Mouse (Mus musculus) cerebellum, adult 2 months (tissue): ENCODE results near the gene Scn4b. TPM values are rescaled to one million over a fixed set of nuclear protein-coding genes. Genes with fewer than 3 reads are reported as not detected.

Experiments
- DNase-seq, 2 experiments: peaks; one replicate each; pipeline ENCODE4 v3.0.0; 2021
- H3K27ac ChIP-seq: fragments of 200-500 bp; 2 replicates; pipeline ENCODE4 v1.5.1; 2012; ENCODE audit warnings: low read length, control low read depth, inconsistent platforms; ENCODE audit not compliant: insufficient read depth
- H3K27me3 ChIP-seq: fragments of 200-500 bp; 2 replicates; pipeline ENCODE4 v1.6.1; 2012; ENCODE audit warnings: inconsistent platforms, mild to moderate bottlenecking, low read length, moderate library complexity; ENCODE audit not compliant: control insufficient read depth, insufficient read depth
- H3K4me1 ChIP-seq: fragments of 200-500 bp; 2 replicates; pipeline ENCODE4 v1.6.1; 2011; ENCODE audit warnings: low read length; ENCODE audit not compliant: control insufficient read depth, insufficient read depth
- H3K4me3 ChIP-seq: fragments of 200-500 bp; replicated peaks from 2 replicates; pipeline ENCODE3; 2011; ENCODE audit warnings: mild to moderate bottlenecking, low read depth, low read length, control low read depth; ENCODE audit not compliant: insufficient read depth
- CTCF ChIP-seq: fragments of 200-500 bp; IDR thresholded peaks from 2 replicates; pipeline ENCODE4 v1.5.1; 2011; ENCODE audit warnings: low read depth, mild to moderate bottlenecking, control low read depth, low read length, moderate library complexity, borderline replicate concordance; ENCODE audit not compliant: insufficient read depth
- POLR2A ChIP-seq: fragments of 200-500 bp; IDR thresholded peaks from 2 replicates; pipeline ENCODE4 v1.6.1; 2011; ENCODE audit warnings: low read length, control low read depth, borderline replicate concordance; ENCODE audit not compliant: insufficient read depth
- WGBS: fragments of 180-500 bp; shearing (Covaris S2); methylation state at CpG from one replicate; pipeline ENCODE4 v1.1.7; 2018; 5-methylcytosine and 5-hydroxymethylcytosine counted together
- polyA plus RNA-seq: library from polyadenylated mRNA; depleted of rRNA; stranded (reverse); fragments of >200 nt; gene quantifications from 2 replicates; pipeline ENCODE4 v1.2.3, GENCODE M21; 2012; rRNA removed

The Scn4b gene
- polyA plus RNA-seq, 1 experiment: 109 TPM

DNA sequence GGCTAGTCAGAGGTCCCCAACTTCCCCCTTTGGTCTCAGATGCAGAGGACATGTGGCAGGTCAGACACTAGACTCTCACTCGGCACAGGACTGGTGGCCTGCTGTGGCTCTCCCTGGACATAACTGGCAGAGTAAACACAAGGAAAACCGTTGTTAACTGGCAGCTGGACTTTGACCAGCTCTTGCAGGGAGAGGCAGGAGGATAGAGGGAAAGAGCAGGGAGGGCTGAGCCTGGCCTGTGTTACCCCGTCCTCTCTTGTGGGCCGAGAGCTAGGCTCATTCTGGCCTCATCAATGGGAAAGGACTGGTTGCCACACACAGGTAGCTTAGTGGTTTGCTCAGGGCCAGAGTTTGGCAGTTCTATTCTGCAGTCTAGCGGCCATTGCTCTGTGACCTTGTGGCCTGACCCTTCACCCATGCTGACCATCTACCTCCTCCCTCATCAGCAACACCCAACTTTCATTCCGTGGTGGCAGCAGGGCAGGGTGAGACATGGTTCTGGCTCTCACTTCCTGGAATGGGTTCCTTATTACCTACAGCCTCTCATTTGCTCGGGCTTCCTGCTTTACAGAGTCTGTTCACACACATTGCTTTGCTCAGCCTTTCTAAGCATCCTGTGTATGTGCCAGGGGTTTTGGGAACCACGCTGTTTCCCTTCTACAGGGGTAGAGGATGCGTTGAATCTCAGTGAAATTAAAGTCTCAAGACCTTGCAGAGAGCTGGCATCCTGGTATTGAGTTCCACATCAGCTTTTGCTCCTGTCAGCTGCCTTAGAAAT, 64.0 kb downstream of the Scn4b start:
- no peak for DNase-seq
- WGBS: 63% methylated on average over 9 of the region's 9 CpGs
- Histone ChIP-seq H3K27ac (no peak overlapping the region), H3K27me3 (no peaks in the 10 kb centered on the region), H3K4me3 (no peak overlapping the region), H3K4me1 (no peaks in the 10 kb centered on the region; the same call in 1 of the 2 replicates)
- no peak for TF ChIP-seq POLR2A
- TF ChIP-seq CTCF: no peak

Other genes starting within 250 kb of the Scn4b start
- 989 and 996 TPM in 2 replicates for gene Atp5l, start 217.7 kb upstream of the Scn4b start, polyA plus RNA-seq
- 34.7 and 37.4 TPM in 2 replicates for gene Ube4a, start 172.8 kb upstream of the Scn4b start, polyA plus RNA-seq
- not detected in 2 replicates for gene Cd3g, start 158.0 kb upstream of the Scn4b start, polyA plus RNA-seq
- 0.08 and 0.10 TPM in 2 replicates for gene Cd3d, start 156.6 kb upstream of the Scn4b start, polyA plus RNA-seq
- gene Cd3e, start 128.8 kb upstream of the Scn4b start, polyA plus RNA-seq: 0.05 and 0.27 TPM in 2 replicates
- 1.1 and 2.4 TPM in 2 replicates for gene Mpzl2, start 98.6 kb upstream of the Scn4b start, polyA plus RNA-seq
- 7.4 and 8.3 TPM in 2 replicates for gene Mpzl3, start 83.2 kb upstream of the Scn4b start, polyA plus RNA-seq
- gene Jaml, start 59.2 kb upstream of the Scn4b start, polyA plus RNA-seq: 3.8 and 4.2 TPM in 2 replicates
- gene Scn2b, start 20.6 kb upstream of the Scn4b start, polyA plus RNA-seq: 151 and 165 TPM in 2 replicates
- gene BC049352, start 43.6 kb downstream of the Scn4b start, polyA plus RNA-seq: 1.9 and 2.8 TPM in 2 replicates
- gene Tmprss4, start 65.7 kb downstream of the Scn4b start, polyA plus RNA-seq: 0.11 and 0.34 TPM in 2 replicates
- 4.5 and 6.0 TPM in 2 replicates for gene Il10ra, start 130.8 kb downstream of the Scn4b start, polyA plus RNA-seq
- gene Tmprss13, start 180.7 kb downstream of the Scn4b start, polyA plus RNA-seq: not detected in 2 replicates
- gene Fxyd6, start 231.8 kb downstream of the Scn4b start, polyA plus RNA-seq: 104 and 107 TPM in 2 replicates